ENCODE assay signal across 8 mouse cellular contexts in the genomic region with DNA sequence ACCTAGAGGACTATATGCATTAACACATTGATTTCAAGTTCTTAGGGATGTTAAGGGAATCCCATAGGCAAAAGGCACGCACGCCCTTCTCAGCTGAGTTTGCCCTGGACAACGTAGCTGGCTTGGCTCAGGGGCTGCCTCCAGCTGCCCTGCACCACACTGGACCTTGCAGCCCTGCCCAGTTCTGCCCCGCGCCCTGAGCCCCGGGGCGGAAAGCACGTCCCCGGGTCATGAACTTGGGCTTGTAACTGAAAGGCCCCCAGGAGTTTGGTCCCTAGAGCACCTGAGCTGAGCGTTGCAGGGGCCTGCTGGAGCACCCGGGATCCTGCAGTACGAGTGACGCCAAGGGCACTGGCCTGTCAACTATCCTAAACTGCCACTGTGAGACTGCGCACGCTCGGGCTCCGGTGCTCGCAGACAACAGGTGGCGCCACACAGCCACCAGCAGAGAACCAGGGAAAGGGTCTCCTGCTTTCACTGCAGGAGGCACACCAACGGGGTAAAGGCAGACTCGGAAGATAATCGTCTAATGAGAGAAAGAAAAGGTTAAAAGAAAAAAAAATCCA. TPM values are rescaled to one million over a fixed set of nuclear protein-coding genes. Genes with fewer than 3 reads are reported as not detected.
A peak's percentile ranks its signal among the peaks of the same experiment; 100 is the strongest.
DNase-seq lines count a peak whose midpoint lies in the region; ATAC-seq and TF ChIP-seq lines count a peak whose summit lies in the region.

No protein-coding gene starts in this region.

- ATAC-seq in heart, embryonic 15.5 days (replicated peaks; ENCODE audit: insufficient number of reproducible peaks, insufficient read depth, low FRiP score, low read depth) = peak; percentile 48; the same call in 1 of the 2 replicates
- ATAC-seq in midbrain, embryonic 11.5 days (ENCODE audit: low FRiP score) = peak; percentile 53; the same call in 1 of the 2 replicates

- 0 out of 2 replicates have a peak overlapping the region, but pooled peaks have one; percentile 15 for H3K27ac ChIP-seq in heart, embryonic 15.5 days
- no peak overlapping the region for H3K27ac ChIP-seq in midbrain, embryonic 11.5 days (ENCODE audit: low read depth, low read length)

- TF ChIP-seq CTCF in brain, embryonic 14.5 days (IDR thresholded peaks at IDR 0.05; ENCODE audit: borderline replicate concordance, extremely low read depth, insufficient read depth, insufficient read length) = peak; percentile 48; the same call in 1 of the 2 replicates

- H3K36me3 ChIP-seq in heart, embryonic 15.5 days = no peaks in the 10 kb centered on the region
- no peaks in the 10 kb centered on the region for H3K36me3 ChIP-seq in midbrain, embryonic 11.5 days (ENCODE audit: control insufficient read depth, insufficient read depth, low read length)

- WGBS in heart, embryonic 15.5 days = 13% methylated on average over 22 of the region's 22 CpGs
- WGBS in midbrain, embryonic 11.5 days = 16% methylated on average over 22 of the region's 22 CpGs

- TF ChIP-seq POLR2A in brain, embryonic 14.5 days (IDR thresholded peaks at IDR 0.05; ENCODE audit: borderline replicate concordance, extremely low read depth, insufficient read depth, insufficient read length, poor library complexity, severe bottlenecking) = no peak

- H3K4me1 ChIP-seq in heart, embryonic 15.5 days (replicated peaks) = peaks cover 10% of the 10 kb centered on the region
- no peaks in the 10 kb centered on the region for H3K4me1 ChIP-seq in midbrain, embryonic 11.5 days (ENCODE audit: control insufficient read depth, insufficient read depth, low read length)

- H3K27me3 ChIP-seq in heart, embryonic 15.5 days = no peaks in the 10 kb centered on the region
- H3K27me3 ChIP-seq in midbrain, embryonic 11.5 days (ENCODE audit: control insufficient read depth, insufficient read depth, low read length) = no peaks in the 10 kb centered on the region

- peak; percentile 87 for DNase-seq in heart, adult 11 months
- no peak for DNase-seq in heart, adult 9 months (ENCODE audit: low spot score in 2 of 2)
- peak; percentile 42 for DNase-seq in brain, embryonic 14.5 days (ENCODE audit: low read depth)
- peak; percentile 32 for DNase-seq in kidney, postnatal 14 days
- no peak for DNase-seq in midbrain, embryonic 11.5 days (ENCODE audit: low spot score, missing footprints)
- no peak for DNase-seq in ovary, postnatal 14 days (ENCODE audit: low spot score)
- no peak for DNase-seq in urinary bladder, postnatal 36 days (ENCODE audit: low spot score in 2 of 2)

- peak overlapping the region; percentile 67 for H3K4me2 ChIP-seq in heart, embryonic 15.5 days
- H3K4me2 ChIP-seq in midbrain, embryonic 11.5 days = peak overlapping the region; percentile 33

- no peaks in the 10 kb centered on the region for H3K9me3 ChIP-seq in heart, embryonic 15.5 days (replicated peaks)
- H3K9me3 ChIP-seq in midbrain, embryonic 11.5 days (ENCODE audit: control insufficient read depth, low read length) = no peaks in the 10 kb centered on the region

- H3K4me3 ChIP-seq in heart, embryonic 15.5 days = peak overlapping the region; percentile 37
- no peak overlapping the region for H3K4me3 ChIP-seq in midbrain, embryonic 11.5 days (ENCODE audit: low read depth, low read length)

- peak overlapping the region; percentile 44; the same call in 1 of the 2 replicates for H3K9ac ChIP-seq in heart, embryonic 15.5 days
- 0 out of 2 replicates have a peak overlapping the region, but pooled peaks have one; percentile 24 for H3K9ac ChIP-seq in midbrain, embryonic 11.5 days (ENCODE audit: low read length)

RNA-seq across cellular contexts. Expression of a gene that starts 43.1 kb away (rescaled TPM):
- 81.9 and 85.7 TPM in 2 replicates for polyA plus RNA-seq in brain, embryonic 14.5 days (2012; rRNA removed)
- 37.2 and 48.7 TPM in 2 replicates for polyA plus RNA-seq in heart, embryonic 15.5 days (2015; fragmentation: Nextera tagmentation; extraction: Ambion mirVana)
- polyA plus RNA-seq in midbrain, embryonic 11.5 days (2014; fragmentation: Nextera tagmentation; extraction: Ambion mirVana) = 130 and 132 TPM in 2 replicates

Comparison
In these comparisons a context has a peak if more than half of its experiments do, and no peak if none do; other contexts are left out.
1. DNase-seq: peak in heart, adult 11 months (single experiment), brain, embryonic 14.5 days (single experiment) and kidney, postnatal 14 days (single experiment); none in heart, adult 9 months (0 of 2), midbrain, embryonic 11.5 days (single experiment), ovary, postnatal 14 days (single experiment) and urinary bladder, postnatal 36 days (0 of 2).